Mouse (Mus musculus) lung, embryonic 14.5 days (tissue): ENCODE measurements around the gene Arv1. TPM values are rescaled to one million over a fixed set of nuclear protein-coding genes. Genes with fewer than 3 reads are reported as not detected.

ENCODE experiments used
- ATAC-seq: fragments of 200-750 bp; cut with Nextera tagmentation; 2 replicates; pipeline ENCODE4 v1.8.0; 2017; ENCODE audit warnings: mild to moderate bottlenecking, moderate TSS enrichment, moderate library complexity; ENCODE audit not compliant: insufficient read depth
- DNase-seq: peaks from one replicate; pipeline ENCODE4 v3.0.0-alpha.2; 2015
- H3K27ac ChIP-seq: fragments of 300-500 bp; sonication (generic); 2 replicates; pipeline ENCODE4 v1.5.1; 2014; ENCODE audit warnings: low read depth, mild to moderate bottlenecking, moderate library complexity
- H3K27me3 ChIP-seq: fragments of 300-500 bp; sonication (generic); 2 replicates; pipeline ENCODE4 v1.6.1; 2014; ENCODE audit warnings: low read length, control low read depth; ENCODE audit not compliant: insufficient read depth
- H3K36me3 ChIP-seq: fragments of 300-500 bp; sonication (generic); 2 replicates; pipeline ENCODE4 v1.6.1; 2014; ENCODE audit warnings: control low read depth; ENCODE audit not compliant: insufficient read depth
- H3K4me1 ChIP-seq: fragments of 300-500 bp; sonication (generic); 2 replicates; pipeline ENCODE4 v1.6.1; 2014; ENCODE audit warnings: antibody characterized with exemption, control low read depth; ENCODE audit not compliant: insufficient read depth
- H3K4me2 ChIP-seq: fragments of 300-500 bp; sonication (generic); 2 replicates; pipeline ENCODE4 v1.6.1; 2014; ENCODE audit warnings: mild to moderate bottlenecking
- H3K4me3 ChIP-seq: fragments of 300-500 bp; sonication (generic); 2 replicates; pipeline ENCODE4 v1.5.1; 2014; ENCODE audit warnings: low read depth, low read length
- H3K9ac ChIP-seq: fragments of 300-500 bp; sonication (generic); 2 replicates; pipeline ENCODE4 v1.6.1; 2014
- H3K9me3 ChIP-seq: fragments of 300-500 bp; sonication (generic); 2 replicates; pipeline ENCODE4 v1.6.1; 2016; ENCODE audit warnings: low read depth, low read length, control low read depth
- CTCF ChIP-seq: IDR thresholded peaks from 2 replicates; pipeline ENCODE4 v1.5.1; 2016; ENCODE audit warnings: antibody characterized with exemption, low read depth
- WGBS: fragments of 180-500 bp; shearing (Covaris S2); extraction: QIAGEN DNeasy Blood & Tissue Kit; methylation state at CpG from one replicate; pipeline ENCODE4 v1.1.7; 2014; 5-methylcytosine and 5-hydroxymethylcytosine counted together
- polyA plus RNA-seq: library from polyadenylated mRNA; unstranded; fragments of >200 nt; fragmentation: Nextera tagmentation; extraction: Ambion mirVana; gene quantifications from 2 replicates; pipeline ENCODE4 v1.2.1, GENCODE M21; 2014

Gene Arv1
- polyA plus RNA-seq, 1 experiment from 2014 or later, result 26.4 TPM

DNA sequence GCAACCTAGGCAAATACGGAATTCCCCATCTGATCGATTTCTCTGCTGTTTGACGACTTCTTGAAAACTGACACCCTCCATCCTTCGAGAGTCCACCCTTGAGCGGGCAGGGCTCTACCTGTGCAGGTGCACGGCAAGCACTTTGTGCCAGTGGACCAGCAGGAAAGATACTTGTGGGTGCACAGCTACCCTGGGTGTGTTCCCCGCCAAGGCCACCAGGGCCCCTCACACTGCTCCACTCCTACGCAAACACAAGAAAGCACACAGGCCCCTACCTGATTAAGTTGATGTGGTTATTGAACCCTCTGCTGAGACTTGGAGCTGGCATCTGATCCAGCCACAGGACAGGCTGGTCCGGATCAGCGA lies 40.2 kb upstream of the Arv1 start:
- Histone ChIP-seq H3K27ac (no peak overlapping the region), H3K9me3 (no peaks in the 10 kb centered on the region), H3K9ac (no peak overlapping the region), H3K4me1 (no peaks in the 10 kb centered on the region), H3K36me3 (peaks cover 62% of the 10 kb centered on the region), H3K4me3 (no peak overlapping the region), H3K4me2 (no peak overlapping the region), H3K27me3 (no peaks in the 10 kb centered on the region)
- ATAC-seq (peak; percentile 39; the same call in 1 of the 2 replicates), DNase-seq (no peak)
- 69% methylated on average over 10 of the region's 10 CpGs for WGBS
- TF ChIP-seq CTCF, result peak; percentile 39

DNA sequence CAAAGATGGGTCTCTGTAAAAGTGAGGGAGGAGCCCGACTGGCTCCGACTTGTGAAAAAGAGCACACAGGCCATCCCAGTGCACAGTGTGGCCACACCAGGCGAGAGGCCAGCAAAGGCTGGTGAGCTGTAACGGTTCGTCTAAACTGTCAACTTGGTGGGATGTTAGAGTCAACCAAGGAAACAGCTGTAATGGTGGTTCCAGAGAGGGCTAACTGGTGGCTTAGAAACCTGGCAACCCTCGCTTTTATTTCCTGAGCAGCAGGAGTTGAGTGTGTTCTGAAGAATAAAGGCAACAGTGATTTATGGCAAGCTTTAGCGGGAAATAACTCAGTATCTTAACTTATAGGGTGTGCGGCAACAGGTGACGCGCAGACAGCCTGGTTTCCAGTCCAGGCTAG lies 39.7 kb upstream of the Arv1 start:
- no peak overlapping the region for H3K27ac ChIP-seq
- no peak for TF ChIP-seq CTCF
- no peaks in the 10 kb centered on the region for H3K27me3 ChIP-seq
- H3K4me2 ChIP-seq, result no peak overlapping the region
- H3K36me3 ChIP-seq, result peaks cover 63% of the 10 kb centered on the region
- WGBS, result 84% methylated on average over 10 of the region's 10 CpGs
- H3K4me1 ChIP-seq, result no peaks in the 10 kb centered on the region
- no peak overlapping the region; the same call in 1 of the 2 replicates for H3K9ac ChIP-seq
- ATAC-seq (no peak), DNase-seq (no peak)
- no peak overlapping the region for H3K4me3 ChIP-seq
- H3K9me3 ChIP-seq, result no peaks in the 10 kb centered on the region

DNA sequence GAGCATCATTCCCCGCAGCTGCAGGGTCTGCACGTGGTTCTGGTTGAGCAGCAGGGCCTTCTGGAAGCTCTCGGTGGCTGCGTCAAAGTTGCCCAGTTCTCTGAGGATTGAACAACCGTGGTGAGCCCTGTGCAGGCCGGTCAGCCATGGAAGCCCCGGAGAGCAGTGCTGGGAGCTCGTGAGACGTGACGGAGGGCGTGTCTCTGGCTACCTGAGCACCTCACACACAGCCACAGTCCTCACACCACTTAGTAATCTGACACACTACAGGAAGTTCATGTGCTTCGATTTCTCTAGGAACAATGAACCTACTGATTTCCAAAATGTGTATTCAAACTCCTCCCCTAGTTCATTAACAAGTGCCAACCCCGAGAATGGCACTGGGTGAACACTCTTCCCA lies 33.0 kb upstream of the Arv1 start:
- no peak overlapping the region for H3K27ac ChIP-seq
- WGBS, result 66% methylated on average over 13 of the region's 13 CpGs
- peaks cover 37% of the 10 kb centered on the region; the same call in 1 of the 2 replicates for H3K36me3 ChIP-seq
- no peaks in the 10 kb centered on the region for H3K27me3 ChIP-seq
- TF ChIP-seq CTCF, result no peak
- no peak overlapping the region for H3K4me3 ChIP-seq
- H3K4me1 ChIP-seq, result no peaks in the 10 kb centered on the region
- no peak overlapping the region for H3K9ac ChIP-seq
- H3K9me3 ChIP-seq, result no peaks in the 10 kb centered on the region
- DNase-seq (peak; percentile 17), ATAC-seq (no peak)
- H3K4me2 ChIP-seq, result no peak overlapping the region

- no peak for TF ChIP-seq CTCF
- Histone ChIP-seq H3K36me3 (peaks cover 34% of the 10 kb centered on the region), H3K4me3 (no peak overlapping the region), H3K27ac (no peak overlapping the region), H3K9ac (no peak overlapping the region), H3K4me2 (no peak overlapping the region), H3K4me1 (no peaks in the 10 kb centered on the region), H3K9me3 (no peaks in the 10 kb centered on the region), H3K27me3 (no peaks in the 10 kb centered on the region)
- 73% methylated on average over 4 of the region's 4 CpGs for WGBS
- DNase-seq (peak; percentile 37), ATAC-seq (peak; percentile 76; the same call in 1 of the 2 replicates)
These were observed 30.2 kb upstream of the Arv1 start for GRCm38 (mm10) chr8:124691706-124692105.

- Histone ChIP-seq H3K27ac (no peak overlapping the region), H3K27me3 (no peaks in the 10 kb centered on the region), H3K9me3 (no peaks in the 10 kb centered on the region), H3K4me3 (no peak overlapping the region), H3K4me2 (no peak overlapping the region), H3K9ac (no peak overlapping the region), H3K36me3 (peaks cover 50% of the 10 kb centered on the region), H3K4me1 (no peaks in the 10 kb centered on the region)
- no peak for TF ChIP-seq CTCF
- WGBS, result 90% methylated on average over 22 of the region's 22 CpGs
- ATAC-seq, result no peak
- no peak for DNase-seq
These were observed 26.4 kb upstream of the Arv1 start for GRCm38 (mm10) chr8:124695424-124696100.

GRCm38 (mm10) chr8:124700271-124700670 lies 21.7 kb upstream of the Arv1 start:
- Histone ChIP-seq H3K4me1 (no peaks in the 10 kb centered on the region), H3K27me3 (no peaks in the 10 kb centered on the region), H3K36me3 (peaks cover 35% of the 10 kb centered on the region), H3K9ac (no peak overlapping the region), H3K27ac (no peak overlapping the region), H3K9me3 (no peaks in the 10 kb centered on the region), H3K4me3 (no peak overlapping the region), H3K4me2 (no peak overlapping the region)
- 87% methylated on average over 5 of the region's 5 CpGs for WGBS
- DNase-seq, result no peak
- no peak for TF ChIP-seq CTCF
- ATAC-seq, result no peak

DNA sequence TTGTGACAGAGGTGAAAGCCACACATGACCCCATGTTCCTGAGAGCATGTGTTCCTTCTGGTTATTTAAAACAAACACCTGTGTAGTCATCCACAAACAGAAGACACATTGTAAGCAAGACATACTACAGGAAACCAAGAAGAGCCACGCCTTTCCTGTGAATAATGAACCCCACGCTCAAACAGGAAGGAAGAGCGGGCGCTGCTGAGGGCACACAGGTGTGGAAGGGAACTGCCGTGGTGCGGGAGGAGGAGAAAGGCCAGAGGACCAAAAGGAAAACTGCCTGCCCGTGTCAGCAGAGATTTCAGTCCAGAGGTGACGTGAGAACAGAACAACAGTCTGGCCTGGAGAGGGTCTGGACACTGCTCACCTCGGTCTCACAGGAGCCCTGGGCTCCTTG lies 20.9 kb upstream of the Arv1 start:
- H3K4me3 ChIP-seq, result no peak overlapping the region
- ATAC-seq (no peak), DNase-seq (no peak)
- WGBS, result 82% methylated on average over 9 of the region's 9 CpGs
- no peaks in the 10 kb centered on the region for H3K27me3 ChIP-seq
- H3K9ac ChIP-seq, result no peak overlapping the region
- peaks cover 41% of the 10 kb centered on the region for H3K36me3 ChIP-seq
- TF ChIP-seq CTCF, result no peak
- no peaks in the 10 kb centered on the region for H3K4me1 ChIP-seq
- H3K4me2 ChIP-seq, result no peak overlapping the region
- no peak overlapping the region for H3K27ac ChIP-seq
- no peaks in the 10 kb centered on the region for H3K9me3 ChIP-seq
